Mouse (Mus musculus) kidney, embryonic 16.5 days (tissue): Measurements from ENCODE around the gene Kif26b. TPM values are rescaled to one million over a fixed set of nuclear protein-coding genes. Genes with fewer than 3 reads are reported as not detected.

Experiments
- ATAC-seq: fragments of 200-750 bp; cut with Nextera tagmentation; 2 replicates; pipeline ENCODE4 v1.8.0; 2017; ENCODE audit warnings: moderate TSS enrichment; ENCODE audit not compliant: low FRiP score, low TSS enrichment
- H3K27ac ChIP-seq: fragments of 300-500 bp; sonication (generic); 2 replicates; pipeline ENCODE4 v1.5.1; 2014; ENCODE audit warnings: low read length
- H3K27me3 ChIP-seq: fragments of 300-500 bp; sonication (generic); 2 replicates; pipeline ENCODE4 v1.6.1; 2014; ENCODE audit warnings: low read length, control low read depth, mixed read lengths; ENCODE audit not compliant: insufficient read depth
- H3K36me3 ChIP-seq: fragments of 300-500 bp; sonication (generic); 2 replicates; pipeline ENCODE4 v1.6.1; 2014; ENCODE audit warnings: low read length, control low read depth, mixed read lengths; ENCODE audit not compliant: insufficient read depth
- H3K4me1 ChIP-seq: fragments of 300-500 bp; sonication (generic); 2 replicates; pipeline ENCODE4 v1.6.1; 2014; ENCODE audit warnings: low read length, control low read depth, mixed read lengths; ENCODE audit not compliant: insufficient read depth
- H3K4me2 ChIP-seq: fragments of 300-500 bp; sonication (generic); replicated peaks from 2 replicates; pipeline ENCODE4 v1.6.1; 2014; ENCODE audit warnings: low read depth, low read length
- H3K4me3 ChIP-seq: fragments of 300-500 bp; sonication (generic); 2 replicates; pipeline ENCODE4 v1.5.1; 2014; ENCODE audit warnings: mild to moderate bottlenecking, low read length
- H3K9ac ChIP-seq: fragments of 300-500 bp; sonication (generic); replicated peaks from 2 replicates; pipeline ENCODE4 v1.6.1; 2014; ENCODE audit warnings: low read length
- H3K9me3 ChIP-seq: fragments of 300-500 bp; sonication (generic); 2 replicates; pipeline ENCODE4 v1.6.1; 2016; ENCODE audit warnings: low read length, control low read depth
- WGBS: fragments of 180-500 bp; shearing (Covaris S2); extraction: QIAGEN DNeasy Blood & Tissue Kit; methylation state at CpG from one replicate; pipeline ENCODE4 v1.1.7; 2014; 5-methylcytosine and 5-hydroxymethylcytosine counted together
- polyA plus RNA-seq: library from polyadenylated mRNA; unstranded; fragments of >200 nt; fragmentation: Nextera tagmentation; extraction: Ambion mirVana; gene quantifications from 2 replicates; pipeline ENCODE4 v1.2.1, GENCODE M21; 2015

The Kif26b gene
- polyA plus RNA-seq, 1 experiment from 2014 or later: 9.3 TPM

DNA sequence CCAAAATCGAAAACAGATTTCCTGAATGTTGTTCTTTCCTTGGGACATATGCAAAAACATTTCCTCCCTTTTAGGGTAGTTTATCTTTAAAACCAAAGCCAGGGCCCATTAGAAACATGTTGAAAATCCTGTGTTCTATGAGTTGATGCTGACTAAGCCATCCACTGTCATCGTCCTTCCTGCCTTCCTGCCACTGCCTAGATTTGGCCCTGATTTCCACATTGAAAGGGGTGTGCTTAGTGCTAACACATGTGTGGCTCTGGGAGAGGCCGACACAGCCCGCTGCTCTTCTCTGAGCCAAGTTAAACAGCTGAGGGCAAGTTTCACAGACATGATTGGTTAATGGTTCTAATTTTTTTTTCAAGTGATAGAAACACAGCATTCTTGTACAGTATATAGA is 407.5 kb downstream of the Kif26b start:
- Histone ChIP-seq H3K27me3 (no peaks in the 10 kb centered on the region), H3K4me1 (no peaks in the 10 kb centered on the region), H3K27ac (no peak overlapping the region; the same call in 1 of the 2 replicates), H3K9ac (no peak overlapping the region), H3K4me3 (no peak overlapping the region), H3K36me3 (peaks cover 10% of the 10 kb centered on the region), H3K4me2 (no peak overlapping the region), H3K9me3 (no peaks in the 10 kb centered on the region)
- ATAC-seq: peak; percentile 64
- 33% methylated on average over 4 of the region's 4 CpGs for WGBS

DNA sequence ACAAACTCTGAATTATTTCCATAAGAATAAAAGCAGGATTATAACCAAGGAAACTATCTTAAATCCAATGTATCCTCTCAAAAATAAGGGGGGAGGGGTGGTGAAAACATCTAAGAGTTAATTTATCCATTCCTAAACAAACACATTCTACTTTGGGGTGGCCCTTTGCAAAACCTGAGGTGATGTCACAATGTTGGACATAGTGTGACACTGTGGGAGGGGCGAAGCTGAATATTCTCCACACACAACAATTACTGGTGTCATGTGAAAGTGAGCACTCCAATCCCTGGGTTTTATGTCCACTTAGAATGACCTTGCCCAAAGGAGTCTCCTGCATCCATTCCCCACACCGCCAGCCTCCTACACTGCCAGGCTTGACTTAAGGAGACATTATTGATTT is 408.1 kb downstream of the Kif26b start:
- Histone ChIP-seq H3K9me3 (no peaks in the 10 kb centered on the region), H3K36me3 (peaks cover 6% of the 10 kb centered on the region), H3K27me3 (no peaks in the 10 kb centered on the region), H3K4me2 (no peak overlapping the region), H3K4me1 (no peaks in the 10 kb centered on the region), H3K9ac (no peak overlapping the region), H3K27ac (no peak overlapping the region), H3K4me3 (no peak overlapping the region)
- no peak for ATAC-seq
- 73% methylated on average over 2 of the region's 2 CpGs for WGBS

DNA sequence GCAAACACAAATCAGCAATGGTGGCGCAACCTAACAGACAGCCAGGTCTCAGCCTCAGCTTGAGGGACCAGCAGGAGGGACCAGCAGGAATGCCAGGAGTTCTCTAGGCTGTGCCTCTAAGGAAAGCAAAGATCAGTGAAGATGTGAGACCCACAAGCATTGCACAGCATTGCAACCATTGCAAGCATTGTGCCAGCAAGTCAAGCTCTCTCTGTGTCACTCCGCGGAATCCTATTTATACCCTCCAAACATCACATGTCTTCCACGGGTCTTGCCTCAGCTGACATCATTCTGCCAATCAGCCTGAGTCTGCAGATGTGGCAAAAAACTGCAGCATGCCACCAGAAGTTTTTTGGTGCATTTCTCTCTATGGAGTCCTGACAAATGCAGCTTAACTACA is 411.4 kb downstream of the Kif26b start:
- WGBS: 82% methylated on average over 4 of the region's 4 CpGs
- H3K9ac ChIP-seq: no peak overlapping the region
- no peak for ATAC-seq

DNA sequence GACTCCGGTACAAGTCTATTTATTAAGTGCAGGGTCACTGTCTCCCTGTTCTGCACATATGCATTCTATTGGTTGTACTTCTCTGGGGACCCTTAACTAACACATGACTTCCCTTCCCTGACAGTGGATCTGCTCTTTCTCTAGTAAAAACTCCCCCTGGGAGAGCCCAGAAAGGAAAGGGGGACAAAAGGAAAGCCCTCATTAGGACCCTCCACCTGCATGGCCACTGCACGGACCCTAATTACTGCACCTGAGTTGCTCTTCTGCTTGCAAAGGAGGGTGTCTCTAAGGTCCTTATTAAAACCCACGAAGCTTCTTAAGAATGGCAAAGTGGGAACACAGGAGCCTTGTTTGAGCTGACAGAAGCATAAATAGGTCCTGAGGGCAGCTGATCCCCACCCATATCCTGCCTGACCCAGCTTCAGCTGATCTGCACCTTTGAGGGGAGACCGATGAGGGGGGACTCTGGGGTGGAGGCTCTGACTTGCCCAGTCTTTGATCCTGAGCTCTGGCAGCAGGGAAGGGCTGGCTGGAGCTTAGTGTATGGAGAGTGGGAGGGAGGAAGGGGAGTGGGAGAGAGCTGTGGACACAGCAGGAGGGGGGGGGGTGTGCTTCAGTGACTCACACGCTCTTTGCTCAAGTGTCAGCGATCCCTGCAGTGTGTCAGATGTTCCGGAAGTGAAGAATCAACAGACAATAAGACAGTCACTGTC is 413.5 kb downstream of the Kif26b start:
- ATAC-seq: 0 out of 2 replicates have a peak, but pooled peaks have one; percentile 49

More for the DNA sequence above, 411.4 kb downstream of the Kif26b start:
- H3K36me3 ChIP-seq: 0 out of 2 replicates have a peak, but pooled peaks cover 2% of the 10 kb centered on the region
- H3K27ac ChIP-seq: no peak overlapping the region
- H3K4me3 ChIP-seq: no peak overlapping the region
- no peaks in the 10 kb centered on the region for H3K9me3 ChIP-seq
- no peak overlapping the region for H3K4me2 ChIP-seq
- 0 out of 2 replicates have a peak, but pooled peaks cover 4% of the 10 kb centered on the region for H3K4me1 ChIP-seq
- no peaks in the 10 kb centered on the region for H3K27me3 ChIP-seq

DNA sequence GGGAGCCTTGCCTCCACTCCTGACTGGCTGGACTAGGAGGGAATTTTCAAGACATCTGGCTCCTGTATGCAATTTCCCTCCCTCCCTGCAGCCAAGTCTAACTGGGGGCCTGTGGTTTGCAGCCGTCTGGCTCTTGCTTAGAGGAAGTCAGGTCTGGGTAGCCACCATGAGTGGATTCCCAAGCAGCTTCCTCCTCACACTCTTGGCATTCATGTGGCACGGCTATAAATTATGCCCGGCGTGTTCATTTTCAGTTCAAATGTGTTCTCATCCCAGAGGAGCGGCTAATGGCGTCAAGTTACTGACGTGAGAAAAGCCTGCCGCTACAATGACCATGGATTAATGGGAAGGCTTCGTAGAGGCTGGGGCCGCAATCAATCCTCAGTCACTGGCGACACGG is 424.0 kb downstream of the Kif26b start:
- no peak overlapping the region for H3K9ac ChIP-seq
- no peaks in the 10 kb centered on the region for H3K36me3 ChIP-seq
- H3K27ac ChIP-seq: no peak overlapping the region
- H3K4me3 ChIP-seq: no peak overlapping the region
- WGBS: 24% methylated on average over 12 of the region's 12 CpGs
- peak; percentile 46; the same call in 1 of the 2 replicates for ATAC-seq
- no peaks in the 10 kb centered on the region for H3K27me3 ChIP-seq
- no peak overlapping the region for H3K4me2 ChIP-seq
- H3K4me1 ChIP-seq: peaks cover 7% of the 10 kb centered on the region; the same call in 1 of the 2 replicates
- peaks cover 9% of the 10 kb centered on the region; the same call in 1 of the 2 replicates for H3K9me3 ChIP-seq

More for the DNA sequence above, 413.5 kb downstream of the Kif26b start:
- no peak overlapping the region for H3K27ac ChIP-seq
- H3K36me3 ChIP-seq: no peaks in the 10 kb centered on the region
- no peaks in the 10 kb centered on the region for H3K27me3 ChIP-seq
- no peak overlapping the region for H3K4me3 ChIP-seq
- no peak overlapping the region for H3K9ac ChIP-seq
- H3K4me1 ChIP-seq: 0 out of 2 replicates have a peak, but pooled peaks cover 4% of the 10 kb centered on the region
- no peak overlapping the region for H3K4me2 ChIP-seq
- 36% methylated on average over 7 of the region's 7 CpGs for WGBS
- no peaks in the 10 kb centered on the region for H3K9me3 ChIP-seq

DNA sequence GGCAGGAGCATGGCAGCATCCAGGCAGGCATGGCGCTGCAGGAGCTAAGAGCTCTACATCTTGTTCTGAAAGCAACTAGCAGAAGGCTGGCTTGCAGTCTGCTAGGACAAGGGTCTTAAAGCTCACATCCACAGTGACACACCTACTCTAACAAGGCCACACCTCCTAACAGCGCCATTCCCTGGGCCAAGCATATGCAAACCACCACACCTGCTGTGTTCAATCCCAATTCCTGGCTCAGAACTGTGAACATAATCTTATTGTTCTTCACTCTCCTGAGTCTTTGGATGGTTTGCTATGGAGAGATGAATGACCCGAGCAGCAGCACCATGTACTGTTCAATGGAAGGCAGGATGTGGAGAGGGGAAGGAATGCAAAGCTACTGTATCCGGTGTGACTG is 429.7 kb downstream of the Kif26b start:
- H3K36me3 ChIP-seq: no peaks in the 10 kb centered on the region
- 86% methylated on average over 4 of the region's 4 CpGs for WGBS
- H3K4me2 ChIP-seq: no peak overlapping the region
- no peak overlapping the region for H3K4me3 ChIP-seq
- H3K9me3 ChIP-seq: no peaks in the 10 kb centered on the region
- H3K9ac ChIP-seq: no peak overlapping the region
- no peak overlapping the region for H3K27ac ChIP-seq
- ATAC-seq: no peak
- H3K27me3 ChIP-seq: no peaks in the 10 kb centered on the region
- no peaks in the 10 kb centered on the region for H3K4me1 ChIP-seq

DNA sequence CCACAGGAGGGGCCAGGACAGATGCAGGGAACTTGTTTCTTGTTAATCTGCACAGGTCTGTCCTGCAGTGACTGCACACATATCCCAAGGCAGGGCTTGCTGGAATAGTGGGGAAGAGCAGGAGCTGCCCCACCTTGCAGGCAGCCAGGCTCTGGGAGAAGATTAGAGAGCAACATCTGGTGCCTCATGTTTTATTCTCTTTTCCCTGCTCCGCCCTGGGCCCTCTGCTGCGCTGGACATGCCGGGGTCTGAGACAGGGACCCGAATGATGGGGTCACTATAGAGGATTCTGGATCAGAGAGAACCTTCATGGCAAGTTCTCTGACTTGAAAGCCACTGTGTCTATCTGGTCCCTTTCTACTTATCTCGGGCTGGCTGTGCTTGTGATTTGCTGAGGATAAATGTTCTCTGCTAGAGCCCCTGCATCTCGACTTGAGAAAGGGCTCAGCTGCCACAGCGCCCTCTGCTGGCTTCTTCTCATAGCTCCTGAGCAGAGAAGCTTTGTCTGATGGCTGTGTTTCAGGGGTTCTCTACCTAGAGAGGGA is 431.2 kb downstream of the Kif26b start:
- Histone ChIP-seq H3K9me3 (no peaks in the 10 kb centered on the region), H3K9ac (no peak overlapping the region), H3K27me3 (no peaks in the 10 kb centered on the region), H3K27ac (no peak overlapping the region), H3K36me3 (no peaks in the 10 kb centered on the region), H3K4me2 (no peak overlapping the region), H3K4me1 (no peaks in the 10 kb centered on the region), H3K4me3 (no peak overlapping the region)
- 51% methylated on average over 7 of the region's 7 CpGs for WGBS
- peak; percentile 69 for ATAC-seq

DNA sequence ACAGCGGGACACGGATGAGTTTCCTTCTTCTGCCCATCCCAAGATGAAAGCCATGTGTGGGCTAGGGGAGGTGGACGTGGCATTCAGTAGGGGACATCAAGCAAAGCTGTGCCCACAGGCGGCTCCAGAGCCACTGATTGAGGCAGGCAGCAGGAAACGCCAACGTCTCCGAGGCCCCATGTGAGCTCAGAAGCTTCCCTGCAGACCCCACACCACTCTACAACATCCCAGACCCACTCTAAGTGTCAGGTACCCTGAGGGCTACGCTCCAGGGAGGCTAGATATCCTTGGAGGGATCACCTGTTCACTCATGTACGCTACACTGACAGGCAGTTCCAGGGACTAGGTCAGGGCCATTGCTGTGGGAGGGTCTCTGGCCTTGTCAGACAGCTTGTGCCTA is 432.7 kb downstream of the Kif26b start:
- ATAC-seq: no peak
- 69% methylated on average over 9 of the region's 9 CpGs for WGBS
- no peaks in the 10 kb centered on the region for H3K4me1 ChIP-seq
- no peak overlapping the region for H3K4me2 ChIP-seq
- no peaks in the 10 kb centered on the region for H3K9me3 ChIP-seq
- no peaks in the 10 kb centered on the region for H3K27me3 ChIP-seq
- H3K9ac ChIP-seq: no peak overlapping the region
- no peaks in the 10 kb centered on the region for H3K36me3 ChIP-seq
- H3K27ac ChIP-seq: no peak overlapping the region
- H3K4me3 ChIP-seq: no peak overlapping the region

DNA sequence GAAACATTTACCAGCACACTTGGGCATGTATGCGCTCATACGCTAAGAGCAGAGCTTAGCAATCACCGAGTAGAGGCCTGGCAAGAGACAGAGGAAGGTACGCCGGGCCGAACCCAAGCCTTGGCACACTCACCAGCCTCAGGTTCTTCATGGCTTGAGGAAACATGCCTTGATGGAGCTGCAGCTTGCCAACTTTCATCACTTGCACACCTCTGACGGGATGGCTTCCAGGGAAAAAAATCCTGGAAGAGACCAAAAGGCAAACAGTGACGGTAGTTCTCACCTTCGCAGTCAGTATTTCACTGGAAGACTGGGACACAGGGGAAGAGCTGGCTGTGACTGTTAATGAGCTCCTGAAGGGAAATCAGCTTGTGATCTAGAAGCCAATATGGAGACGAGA is 443.1 kb downstream of the Kif26b start:
- 88% methylated on average over 10 of the region's 10 CpGs for WGBS
- no peak overlapping the region for H3K4me3 ChIP-seq
- no peaks in the 10 kb centered on the region for H3K9me3 ChIP-seq
- no peaks in the 10 kb centered on the region for H3K4me1 ChIP-seq
- H3K4me2 ChIP-seq: no peak overlapping the region
- no peaks in the 10 kb centered on the region for H3K27me3 ChIP-seq
- no peaks in the 10 kb centered on the region for H3K36me3 ChIP-seq
- H3K27ac ChIP-seq: no peak overlapping the region
- ATAC-seq: no peak
- H3K9ac ChIP-seq: no peak overlapping the region

DNA sequence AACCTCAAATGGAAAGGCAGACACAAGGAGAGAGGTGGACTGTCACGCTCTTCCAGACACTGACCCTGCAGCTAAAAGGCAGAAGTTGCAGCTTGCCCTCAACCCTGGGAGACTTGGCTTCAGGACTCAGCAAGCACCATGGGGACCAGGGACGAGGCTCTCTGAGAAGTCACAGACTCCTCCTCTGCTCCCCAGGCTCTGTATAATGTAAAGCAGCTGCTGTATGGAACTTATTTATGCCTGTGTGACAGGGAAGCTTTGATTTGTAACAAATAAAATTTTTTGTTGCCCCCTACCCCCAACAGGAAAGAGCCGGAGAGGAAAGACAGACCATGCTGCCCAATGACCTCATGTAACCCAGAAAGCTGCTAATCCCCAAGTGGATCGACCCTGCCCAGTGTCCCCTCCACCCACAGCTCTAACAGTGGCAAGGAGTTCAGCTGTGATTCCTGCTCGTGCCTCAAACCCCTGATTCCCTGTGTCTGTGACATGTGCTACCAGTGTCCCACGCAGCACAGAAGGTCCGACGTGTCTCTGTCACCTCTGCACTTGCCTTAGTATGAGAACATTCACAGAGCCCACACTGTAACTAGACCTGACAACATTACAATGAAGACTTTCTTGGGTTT is 449.8 kb downstream of the Kif26b start:
- H3K4me1 ChIP-seq: peaks cover 6% of the 10 kb centered on the region; the same call in 1 of the 2 replicates
- H3K4me3 ChIP-seq: no peak overlapping the region
- WGBS: 44% methylated on average over 8 of the region's 8 CpGs
- no peaks in the 10 kb centered on the region for H3K27me3 ChIP-seq
- H3K9ac ChIP-seq: no peak overlapping the region
- no peaks in the 10 kb centered on the region for H3K36me3 ChIP-seq
- H3K4me2 ChIP-seq: no peak overlapping the region
- peak; percentile 77 for ATAC-seq
- H3K9me3 ChIP-seq: no peaks in the 10 kb centered on the region
- no peak overlapping the region for H3K27ac ChIP-seq
